Mouse (Mus musculus): Measurements from ENCODE around the gene Kcnmb1. TPM values are rescaled to one million over a fixed set of nuclear protein-coding genes. Genes with fewer than 3 reads are reported as not detected.

The Kcnmb1 gene
- polyA plus RNA-seq, 1 experiment from 2014 or later, result 0.36 TPM

DNA sequence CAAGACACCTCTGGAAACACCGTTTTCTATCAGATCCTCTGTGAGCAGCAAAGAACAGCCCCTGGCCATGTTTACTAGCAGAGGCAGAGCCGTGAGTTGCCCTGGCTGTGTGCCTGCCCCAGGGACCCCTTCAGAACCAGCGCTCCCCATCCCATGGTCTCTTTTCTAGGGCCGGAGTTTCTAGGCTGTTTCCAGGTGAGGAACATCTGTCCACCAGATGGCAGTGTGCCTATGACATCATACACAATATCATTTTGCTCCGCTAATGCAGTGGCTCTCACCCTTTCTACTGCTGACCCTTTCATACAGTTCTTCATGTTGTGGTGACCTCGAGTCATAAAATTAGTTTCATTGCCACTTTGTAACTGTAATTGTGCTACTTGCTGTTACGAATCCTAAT, 34.2 kb upstream of the Kcnmb1 start:
- no peak overlapping the region for H3K27ac ChIP-seq (replicated peaks)
- WGBS, result 32% methylated on average over 7 of the region's 7 CpGs
- H3K36me3 ChIP-seq, result no peaks in the 10 kb centered on the region
- H3K4me3 ChIP-seq (replicated peaks), result no peak overlapping the region
- peak; percentile 55; the same call in 1 of the 2 replicates for ATAC-seq (ENCODE audit: low FRiP score)
- H3K27me3 ChIP-seq (replicated peaks), result 0 out of 2 replicates have a peak, but pooled peaks cover 3% of the 10 kb centered on the region
- H3K4me2 ChIP-seq, result no peak overlapping the region
- peaks cover 33% of the 10 kb centered on the region for H3K4me1 ChIP-seq
- no peaks in the 10 kb centered on the region for H3K9me3 ChIP-seq (replicated peaks)
- no peak overlapping the region for H3K9ac ChIP-seq (replicated peaks)

DNA sequence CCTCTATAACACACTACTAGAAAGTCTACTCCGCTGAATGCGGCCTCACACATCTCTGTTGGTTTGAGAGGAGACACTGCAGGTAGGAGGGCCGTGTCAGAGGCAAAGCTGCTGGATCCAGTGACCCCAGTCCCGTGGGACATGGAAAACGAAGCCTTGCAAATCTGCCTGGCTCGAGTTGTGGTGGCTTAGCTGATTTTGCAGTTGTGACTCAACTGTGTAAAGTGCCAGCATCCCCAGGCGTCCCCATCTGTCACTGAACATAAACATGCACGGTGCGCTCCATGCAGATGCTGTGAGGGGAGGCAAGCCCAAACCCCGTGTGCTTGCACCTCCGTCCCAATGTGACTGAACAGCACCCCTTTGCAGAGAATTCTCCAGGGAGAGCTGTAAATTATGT, 33.4 kb upstream of the Kcnmb1 start:
- Histone ChIP-seq H3K4me2 (no peak overlapping the region), H3K27ac (replicated peaks) (no peak overlapping the region), H3K27me3 (replicated peaks) (no peaks in the 10 kb centered on the region), H3K9ac (replicated peaks) (no peak overlapping the region), H3K4me1 (peaks cover 33% of the 10 kb centered on the region), H3K36me3 (no peaks in the 10 kb centered on the region), H3K4me3 (replicated peaks) (no peak overlapping the region), H3K9me3 (replicated peaks) (no peaks in the 10 kb centered on the region)
- 54% methylated on average over 11 of the region's 11 CpGs for WGBS
- ATAC-seq (ENCODE audit: low FRiP score), result 0 out of 2 replicates have a peak, but pooled peaks have one; percentile 24

DNA sequence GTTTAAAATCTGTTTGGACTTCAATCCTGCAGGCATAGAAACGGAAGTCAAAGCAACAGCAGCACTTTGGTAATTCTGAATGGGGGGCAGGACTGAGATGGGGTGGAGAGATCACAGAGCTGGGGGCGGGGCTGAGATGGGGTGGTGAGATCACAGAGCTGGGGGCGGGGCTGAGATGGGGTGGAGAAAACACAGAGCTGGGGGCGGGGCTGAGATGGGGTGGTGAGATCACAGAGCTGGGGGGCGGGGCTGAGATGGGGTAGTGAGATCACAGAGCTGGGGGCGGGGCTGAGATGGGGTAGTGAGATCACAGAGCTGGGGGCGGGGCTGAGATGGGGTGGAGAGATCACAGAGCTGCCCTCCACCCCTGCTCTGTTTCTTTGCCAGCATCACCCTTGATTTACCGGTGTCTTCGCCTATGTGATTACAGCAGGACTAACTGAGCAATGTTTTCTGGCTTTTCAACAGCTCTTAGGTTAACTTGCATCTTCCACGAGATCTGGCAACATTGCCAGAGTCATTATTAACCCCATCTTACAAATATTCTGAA, 30.9 kb upstream of the Kcnmb1 start:
- 11% methylated on average over 9 of the region's 10 CpGs for WGBS

GRCm38 (mm10) chr11:33932386-33933111, 30.3 kb upstream of the Kcnmb1 start:
- Histone ChIP-seq H3K4me3 (replicated peaks) (no peak overlapping the region), H3K36me3 (no peaks in the 10 kb centered on the region), H3K4me1 (peaks cover 17% of the 10 kb centered on the region), H3K27me3 (replicated peaks) (no peaks in the 10 kb centered on the region), H3K27ac (replicated peaks) (no peak overlapping the region), H3K9me3 (replicated peaks) (no peaks in the 10 kb centered on the region), H3K9ac (replicated peaks) (no peak overlapping the region), H3K4me2 (peak overlapping the region; percentile 17)
- no peak for ATAC-seq (ENCODE audit: low FRiP score)
- WGBS, result 43% methylated on average over 18 of the region's 18 CpGs

More for the DNA sequence above, 30.9 kb upstream of the Kcnmb1 start:
- H3K9me3 ChIP-seq (replicated peaks), result no peaks in the 10 kb centered on the region
- peak overlapping the region; percentile 17 for H3K4me2 ChIP-seq
- H3K27ac ChIP-seq (replicated peaks), result no peak overlapping the region
- no peak for ATAC-seq (ENCODE audit: low FRiP score)
- peaks cover 21% of the 10 kb centered on the region for H3K4me1 ChIP-seq
- no peaks in the 10 kb centered on the region for H3K27me3 ChIP-seq (replicated peaks)
- no peaks in the 10 kb centered on the region for H3K36me3 ChIP-seq
- no peak overlapping the region for H3K9ac ChIP-seq (replicated peaks)
- H3K4me3 ChIP-seq (replicated peaks), result no peak overlapping the region

DNA sequence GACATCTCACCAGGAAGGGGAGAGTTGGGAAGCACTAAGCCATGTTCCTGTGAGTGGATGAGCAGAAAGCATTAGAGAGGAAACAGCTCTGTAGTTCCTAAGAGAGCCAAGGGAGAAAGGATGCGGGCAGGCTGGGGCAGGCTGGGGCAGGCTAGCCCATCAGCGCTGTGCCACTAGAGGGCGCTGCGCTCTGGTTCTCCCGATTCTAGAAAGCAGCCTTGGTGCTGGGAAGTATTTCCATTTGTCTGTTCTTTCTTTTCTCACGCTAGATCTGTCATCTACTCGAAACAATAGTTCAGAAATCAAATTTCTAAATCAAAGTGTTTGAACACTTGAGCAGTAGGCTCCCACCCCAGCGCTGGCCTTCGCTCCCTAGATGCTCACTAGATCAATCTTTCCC, 28.5 kb upstream of the Kcnmb1 start:
- Histone ChIP-seq H3K36me3 (no peaks in the 10 kb centered on the region), H3K4me3 (replicated peaks) (no peak overlapping the region), H3K4me2 (no peak overlapping the region), H3K27ac (replicated peaks) (no peak overlapping the region), H3K4me1 (peaks cover 20% of the 10 kb centered on the region), H3K27me3 (replicated peaks) (no peaks in the 10 kb centered on the region), H3K9me3 (replicated peaks) (no peaks in the 10 kb centered on the region), H3K9ac (replicated peaks) (no peak overlapping the region)
- 66% methylated on average over 9 of the region's 9 CpGs for WGBS
- ATAC-seq (ENCODE audit: low FRiP score), result no peak

GRCm38 (mm10) chr11:33937641-33938040, 25.2 kb upstream of the Kcnmb1 start:
- no peaks in the 10 kb centered on the region for H3K27me3 ChIP-seq (replicated peaks)
- no peak for ATAC-seq (ENCODE audit: low FRiP score)
- 93% methylated on average over 8 of the region's 8 CpGs for WGBS

DNA sequence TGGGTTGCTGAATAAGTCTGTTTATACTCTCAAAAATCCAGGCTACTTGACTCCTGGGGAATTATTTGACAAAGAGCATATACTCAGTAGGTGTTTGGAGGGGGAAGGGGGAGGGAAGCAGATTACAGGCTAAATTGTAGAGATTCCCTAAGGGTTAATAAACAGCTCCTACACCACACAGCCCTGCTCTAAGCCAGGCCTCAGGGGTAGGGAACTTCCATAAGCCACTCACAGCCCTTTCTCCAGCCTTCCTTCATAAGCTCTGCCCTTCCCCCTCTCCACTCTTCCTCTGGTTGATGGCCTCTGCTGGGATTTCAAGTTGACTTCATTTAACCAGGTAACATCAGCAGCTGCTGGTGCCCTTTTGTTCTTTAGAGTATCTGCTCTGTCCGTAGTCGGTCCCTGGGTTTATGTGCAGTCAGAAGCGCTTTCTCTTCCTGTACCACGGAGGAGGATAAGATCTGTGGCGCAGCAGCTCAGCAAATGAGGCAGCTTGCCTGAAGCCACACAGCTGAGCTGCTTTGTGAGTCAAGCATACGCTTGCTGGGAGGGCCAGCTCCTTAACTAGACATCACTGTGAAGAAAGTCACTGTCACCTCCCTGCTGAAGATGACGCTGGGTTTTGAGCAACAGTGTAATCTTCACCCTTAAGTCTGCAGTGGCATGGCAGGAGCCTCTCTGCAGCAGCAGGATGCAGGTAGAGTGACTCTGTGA, 24.1 kb upstream of the Kcnmb1 start:
- no peak overlapping the region for H3K27ac ChIP-seq (replicated peaks)
- no peak for ATAC-seq (ENCODE audit: low FRiP score)
- WGBS, result 46% methylated on average over 7 of the region's 7 CpGs

More at GRCm38 (mm10) chr11:33937641-33938040, 25.2 kb upstream of the Kcnmb1 start:
- Histone ChIP-seq H3K4me3 (replicated peaks) (no peak overlapping the region), H3K9ac (replicated peaks) (no peak overlapping the region), H3K36me3 (no peaks in the 10 kb centered on the region), H3K4me1 (peaks cover 9% of the 10 kb centered on the region; the same call in 1 of the 2 replicates), H3K4me2 (no peak overlapping the region), H3K27ac (replicated peaks) (no peak overlapping the region), H3K9me3 (replicated peaks) (no peaks in the 10 kb centered on the region)

GRCm38 (mm10) chr11:33939456-33940113, 23.2 kb upstream of the Kcnmb1 start:
- WGBS, result 79% methylated on average over 4 of the region's 4 CpGs
- Histone ChIP-seq H3K9ac (replicated peaks) (no peak overlapping the region), H3K27me3 (replicated peaks) (no peaks in the 10 kb centered on the region), H3K27ac (replicated peaks) (no peak overlapping the region), H3K4me3 (replicated peaks) (no peak overlapping the region), H3K9me3 (replicated peaks) (no peaks in the 10 kb centered on the region), H3K4me2 (no peak overlapping the region), H3K4me1 (peaks cover 7% of the 10 kb centered on the region; the same call in 1 of the 2 replicates), H3K36me3 (no peaks in the 10 kb centered on the region)
- no peak for ATAC-seq (ENCODE audit: low FRiP score)

More for the DNA sequence above, 24.1 kb upstream of the Kcnmb1 start:
- Histone ChIP-seq H3K4me1 (peaks cover 7% of the 10 kb centered on the region; the same call in 1 of the 2 replicates), H3K4me2 (no peak overlapping the region), H3K9me3 (replicated peaks) (no peaks in the 10 kb centered on the region), H3K9ac (replicated peaks) (no peak overlapping the region), H3K36me3 (no peaks in the 10 kb centered on the region), H3K4me3 (replicated peaks) (no peak overlapping the region), H3K27me3 (replicated peaks) (no peaks in the 10 kb centered on the region)

DNA sequence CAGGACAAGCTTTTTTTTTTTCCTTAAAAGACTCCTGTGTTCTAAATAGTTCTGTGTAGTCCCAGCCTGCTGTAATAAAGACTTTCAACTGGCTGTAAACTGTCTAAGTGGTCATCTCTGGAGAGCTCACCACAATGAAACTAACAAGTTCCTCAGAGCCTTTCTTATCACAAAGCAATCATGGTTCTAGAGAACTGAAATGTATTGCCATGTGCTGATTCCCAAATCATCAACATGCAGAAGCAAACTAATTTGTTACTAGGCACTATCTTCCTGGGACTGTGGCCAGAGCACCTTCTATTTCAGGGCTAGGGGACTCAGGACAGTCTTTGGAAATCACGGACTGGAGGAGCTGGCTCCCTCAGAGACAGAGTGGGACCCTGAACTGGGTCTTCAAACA, 19.2 kb upstream of the Kcnmb1 start:
- Histone ChIP-seq H3K9ac (replicated peaks) (no peak overlapping the region), H3K36me3 (no peaks in the 10 kb centered on the region), H3K4me1 (peaks cover 6% of the 10 kb centered on the region; the same call in 1 of the 2 replicates), H3K27me3 (replicated peaks) (no peaks in the 10 kb centered on the region), H3K27ac (replicated peaks) (no peak overlapping the region), H3K4me2 (no peak overlapping the region), H3K4me3 (replicated peaks) (no peak overlapping the region), H3K9me3 (replicated peaks) (no peaks in the 10 kb centered on the region)
- no peak for ATAC-seq (ENCODE audit: low FRiP score)
- 77% methylated on average over 1 of the region's 1 CpGs for WGBS

DNA sequence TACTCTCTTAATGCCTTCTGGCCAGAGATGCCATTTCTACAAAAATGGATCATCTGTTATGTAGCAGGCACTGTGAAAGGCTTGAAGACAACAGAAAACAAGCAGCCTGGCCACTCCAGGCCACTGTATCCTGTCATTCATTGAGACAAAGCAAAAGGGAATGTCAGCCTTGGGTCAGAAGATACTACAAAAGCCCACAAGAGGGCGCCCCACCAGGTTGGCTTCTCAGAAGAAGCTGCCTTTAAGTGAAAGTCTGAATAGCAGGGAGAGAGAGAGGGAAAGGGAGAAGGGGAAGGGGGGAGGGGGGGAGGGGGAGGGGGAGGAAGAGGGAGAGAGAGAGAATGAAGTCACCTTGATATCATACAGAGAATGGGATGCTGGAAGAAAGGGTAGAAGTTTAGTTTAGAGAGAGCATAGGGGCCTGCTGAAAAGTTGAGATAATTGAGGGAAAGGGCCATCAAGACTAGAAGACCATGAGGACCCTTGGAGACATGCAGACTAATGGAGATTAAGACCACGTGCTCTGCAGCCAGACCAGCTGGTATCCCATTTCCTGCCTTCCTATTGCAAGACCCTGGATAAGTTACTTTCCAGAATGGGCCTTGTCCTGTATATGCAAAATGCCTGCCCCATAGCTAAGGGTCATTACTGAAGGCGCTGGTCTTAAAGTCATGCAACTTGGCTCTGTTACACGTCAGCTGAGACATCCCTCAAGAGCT, 18.6 kb upstream of the Kcnmb1 start:
- Histone ChIP-seq H3K9me3 (replicated peaks) (no peaks in the 10 kb centered on the region), H3K4me2 (no peak overlapping the region), H3K27ac (replicated peaks) (no peak overlapping the region), H3K36me3 (no peaks in the 10 kb centered on the region), H3K4me1 (no peaks in the 10 kb centered on the region), H3K4me3 (replicated peaks) (no peak overlapping the region), H3K27me3 (replicated peaks) (no peaks in the 10 kb centered on the region), H3K9ac (replicated peaks) (no peak overlapping the region)
- 60% methylated on average over 4 of the region's 4 CpGs for WGBS
- no peak for ATAC-seq (ENCODE audit: low FRiP score)

GRCm38 (mm10) chr11:33944786-33945328, 18.0 kb upstream of the Kcnmb1 start:
- H3K27me3 ChIP-seq (replicated peaks), result no peaks in the 10 kb centered on the region
- no peak overlapping the region for H3K4me2 ChIP-seq
- no peak overlapping the region for H3K4me3 ChIP-seq (replicated peaks)
- ATAC-seq (ENCODE audit: low FRiP score), result no peak
- H3K27ac ChIP-seq (replicated peaks), result no peak overlapping the region
- no peaks in the 10 kb centered on the region for H3K9me3 ChIP-seq (replicated peaks)
- H3K36me3 ChIP-seq, result no peaks in the 10 kb centered on the region
- no peak overlapping the region for H3K9ac ChIP-seq (replicated peaks)
- WGBS, result 88% methylated on average over 9 of the region's 9 CpGs
- H3K4me1 ChIP-seq, result no peaks in the 10 kb centered on the region

Data from neural tube, embryonic 15.5 days (tissue).